Mouse (Mus musculus) retina, adult 2 months (tissue): ENCODE data around the gene Zfp729b.
A peak's percentile ranks its signal among the peaks of the same experiment; 100 is the strongest.

Source experiments
- DNase-seq: peaks from one replicate; pipeline ENCODE4 v3.0.0-alpha.2; 2012; ENCODE audit warnings: low read depth, low spot score

The Zfp729b gene

GRCm38 (mm10) chr13:67609066-67609876, at the start of gene Zfp729b:
Gene Zfp729b (minus strand): TSS chr13:67609707.
- peak; percentile 89 for DNase-seq

- no peak for DNase-seq
Measured at GRCm38 (mm10) chr13:67652496-67652895, 43.0 kb upstream of the Zfp729b start.

- peak; percentile 84 for DNase-seq
Measured at GRCm38 (mm10) chr13:67637294-67638007, 27.9 kb upstream of the Zfp729b start, which contains the start of the genes Gm49345 and Zfp729a. Gene Gm49345 (minus strand): TSS chr13:67637769. Gene Zfp729a (minus strand): TSS chr13:67637791.

GRCm38 (mm10) chr13:67610108-67610507, 601 bp upstream of the Zfp729b start:
- DNase-seq = no peak

GRCm38 (mm10) chr13:67572591-67573189, 36.8 kb downstream of the Zfp729b start:
- DNase-seq = no peak

- no peak for DNase-seq
Measured at GRCm38 (mm10) chr13:67553730-67554129, 55.8 kb downstream of the Zfp729b start, which contains the start of gene Zfp748. Gene Zfp748 (minus strand): TSS chr13:67553830.

- DNase-seq = peak; percentile 80
Measured at GRCm38 (mm10) chr13:67552505-67553346, 56.8 kb downstream of the Zfp729b start.

- no peak for DNase-seq
Measured at GRCm38 (mm10) chr13:67545941-67546340, 63.6 kb downstream of the Zfp729b start.
